Mouse (Mus musculus): ENCODE results near the gene Hspa1l.
A peak's percentile ranks its signal among the peaks of the same experiment; 100 is the strongest.

Hspa1l gene

GRCm38 (mm10) chr17:35027277-35028068, 55.0 kb downstream of the Hspa1l start, which contains the start of gene Sapcd1:
Gene Sapcd1, minus strand, starts transcription at chr17:35028016.
- peak; percentile 83 for DNase-seq (ENCODE audit: low spot score)

- no peak for DNase-seq (ENCODE audit: low spot score)
Measured at GRCm38 (mm10) chr17:35028315-35028714, 55.8 kb downstream of the Hspa1l start.
